Mouse (Mus musculus) cerebellum, adult 11-12 months (tissue): ENCODE measurements at regions not wholly inside any gene's neighbourhood (a gene's known extent, or its start where the extent isn't known, plus 50 kb on each side); places are given as distances from the start of the nearest gene placed in this dataset.

ENCODE experiments used
- DNase-seq: peaks from one replicate; pipeline ENCODE4 v3.0.0; 2022

GRCm38 (mm10) chr12:12547477-12547876 is 285.5 kb downstream of the Fam49a start:
- no peak for DNase-seq

- DNase-seq: no peak
Observed at GRCm38 (mm10) chr12:12546372-12547031, 284.6 kb downstream of the Fam49a start.

DNA sequence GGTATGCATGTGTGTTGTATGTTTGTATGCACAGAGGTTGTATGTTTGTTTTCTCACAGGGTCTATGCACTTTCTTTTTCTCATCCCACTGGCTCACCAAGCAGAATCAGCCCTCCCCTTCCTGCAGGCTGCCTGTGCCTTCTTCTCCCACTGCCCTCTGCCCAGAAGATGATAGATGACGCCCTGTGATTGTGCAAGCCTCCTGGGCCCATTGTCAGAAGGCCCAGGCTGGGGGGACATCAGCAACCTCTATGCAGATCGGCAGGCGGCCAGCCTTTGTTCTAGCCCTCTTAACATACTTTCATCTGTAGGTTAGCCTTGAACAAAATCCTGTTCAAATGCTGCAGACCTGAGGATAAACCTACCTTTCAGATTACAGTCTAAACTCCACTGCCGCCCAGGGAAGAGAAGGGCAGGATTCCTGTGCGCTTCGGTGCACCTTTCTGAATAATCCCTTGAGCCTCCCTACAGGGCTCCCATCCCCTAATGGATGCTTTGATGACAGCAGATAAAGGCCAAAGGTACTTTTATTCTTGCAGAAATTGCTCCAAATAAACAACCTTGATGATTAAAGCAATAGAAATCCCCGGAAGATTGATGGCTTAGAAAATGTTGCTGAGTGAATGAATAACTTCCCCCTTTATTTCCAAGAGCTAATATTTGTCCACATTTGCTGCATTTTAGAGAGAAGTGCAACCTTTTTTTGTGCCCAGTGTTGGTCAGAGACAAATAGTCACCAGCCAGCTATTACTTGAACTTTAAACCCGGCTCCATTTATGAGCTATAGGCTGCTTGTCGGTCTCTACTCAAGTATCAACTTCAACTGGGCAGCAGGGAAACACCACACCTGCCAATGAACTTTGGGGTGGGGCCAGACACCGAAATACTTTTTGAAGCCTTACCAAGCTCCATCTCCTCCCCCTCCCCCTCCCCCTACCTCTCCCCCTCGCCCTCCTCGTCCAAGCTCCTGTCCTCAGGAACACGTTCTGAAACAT is 279.4 kb downstream of the Fam49a start:
- DNase-seq: no peak

DNA sequence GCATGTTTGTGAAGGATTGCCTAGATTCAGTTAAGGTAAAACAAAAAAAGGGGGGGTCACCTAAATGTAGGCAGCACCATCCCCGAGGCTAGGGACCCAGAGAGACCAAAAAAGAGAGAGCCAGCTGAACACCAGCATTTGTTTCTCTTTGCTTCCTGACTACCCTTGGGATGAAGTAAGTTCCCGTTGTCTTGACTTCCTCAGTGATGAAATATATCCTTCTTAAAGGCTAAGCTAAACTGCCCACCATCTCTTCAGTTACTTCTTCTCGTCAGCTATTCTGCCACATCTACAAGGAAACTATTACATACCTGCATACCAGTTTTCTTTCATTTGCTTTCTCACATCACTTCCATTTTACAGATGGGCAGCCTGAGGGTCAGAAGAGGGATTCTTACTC is 277.4 kb downstream of the Fam49a start:
- DNase-seq: no peak

DNA sequence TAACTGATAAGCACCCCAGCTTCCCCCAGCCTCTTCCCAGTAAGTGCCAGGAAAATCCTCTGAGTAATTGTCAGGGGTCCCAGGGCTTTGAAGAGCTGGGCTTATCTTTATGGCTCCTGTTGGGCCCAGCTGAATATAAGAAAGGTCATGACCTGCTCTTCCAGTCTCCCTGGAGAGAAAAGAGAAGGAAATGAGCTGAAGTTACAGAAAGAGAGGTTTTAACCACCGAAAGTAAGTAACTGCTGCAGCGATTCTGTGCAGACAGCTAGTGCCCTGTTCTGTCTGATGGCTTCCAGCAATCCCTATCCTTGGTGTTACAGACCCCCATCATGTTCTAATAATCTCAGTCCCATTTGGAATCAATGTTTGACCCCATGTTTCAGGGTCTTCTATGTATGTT is 272.8 kb downstream of the Fam49a start:
- no peak for DNase-seq

GRCm38 (mm10) chr12:12530796-12531195 is 268.9 kb downstream of the Fam49a start:
- DNase-seq: no peak

GRCm38 (mm10) chr12:12529541-12529940 is 267.6 kb downstream of the Fam49a start:
- DNase-seq: no peak

- no peak for DNase-seq
Observed at GRCm38 (mm10) chr12:12528478-12528981, 266.6 kb downstream of the Fam49a start.

- DNase-seq: no peak
Observed at GRCm38 (mm10) chr12:12527766-12528477, 266.0 kb downstream of the Fam49a start.

DNA sequence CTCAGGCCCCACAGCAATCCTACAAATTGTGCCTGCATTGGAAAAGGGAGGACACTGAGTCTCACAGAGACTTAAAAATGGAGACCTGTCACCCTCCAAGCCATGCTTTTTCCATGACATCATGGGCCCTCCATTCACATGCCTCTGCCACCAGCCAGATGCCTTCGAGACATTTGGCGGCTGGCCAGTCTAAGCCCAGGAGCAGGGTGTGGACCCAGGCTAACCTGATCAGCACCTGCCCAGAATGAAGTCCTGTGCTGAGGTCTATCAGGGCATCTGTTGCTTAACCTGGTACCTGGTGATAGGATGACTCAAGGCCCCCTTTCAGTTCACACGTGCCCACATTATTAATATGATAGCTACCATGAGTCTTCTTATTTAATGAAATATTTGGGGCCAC is 265.4 kb downstream of the Fam49a start:
- no peak for DNase-seq

- no peak for DNase-seq
Observed at GRCm38 (mm10) chr12:12520311-12520852, 258.4 kb downstream of the Fam49a start.

DNA sequence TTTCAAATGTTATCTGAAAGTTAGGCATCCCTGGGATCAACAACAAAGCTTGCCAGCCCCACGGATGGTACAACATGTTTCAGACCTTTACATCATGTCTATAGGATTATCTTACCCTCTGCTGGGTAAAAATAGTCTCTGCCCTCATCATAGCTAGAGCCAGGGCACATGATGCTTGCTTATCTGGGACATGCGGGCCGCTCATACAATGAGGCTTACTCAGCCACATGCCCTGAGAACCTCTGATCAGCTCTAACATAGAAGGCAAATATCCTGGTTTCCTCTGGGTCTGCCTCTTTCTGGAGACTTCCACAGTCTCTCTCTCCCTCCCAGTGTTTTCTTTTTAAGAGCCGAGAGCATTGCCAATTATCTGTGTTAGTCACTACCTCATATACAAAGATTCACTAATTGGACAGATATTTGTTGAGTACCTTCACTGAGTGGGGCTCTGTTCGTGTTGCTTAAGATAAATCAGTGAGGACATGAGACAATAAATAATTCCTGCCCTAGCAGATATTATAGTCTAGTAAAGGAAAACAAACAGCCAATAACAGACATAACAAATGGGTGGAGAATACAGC is 256.6 kb downstream of the Fam49a start:
- DNase-seq: no peak

DNA sequence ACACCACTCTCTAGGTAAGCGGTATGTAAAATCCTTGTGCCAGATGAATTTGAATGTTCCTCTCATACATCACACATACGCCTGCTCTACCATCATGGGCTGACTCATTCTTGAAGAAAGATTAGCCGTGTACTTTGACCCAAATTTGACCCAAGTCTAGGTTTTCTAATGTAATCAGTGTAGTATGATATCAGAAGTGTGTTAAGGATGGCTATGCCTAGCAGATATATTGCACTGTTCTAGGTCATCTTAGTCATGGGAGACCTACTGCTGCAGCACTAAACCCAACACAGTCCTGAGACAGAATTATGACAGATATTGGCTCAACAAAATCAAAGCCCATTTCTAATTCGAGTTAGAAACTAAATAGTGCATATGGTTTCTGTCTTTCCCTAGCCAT is 255.1 kb downstream of the Fam49a start:
- no peak for DNase-seq

DNA sequence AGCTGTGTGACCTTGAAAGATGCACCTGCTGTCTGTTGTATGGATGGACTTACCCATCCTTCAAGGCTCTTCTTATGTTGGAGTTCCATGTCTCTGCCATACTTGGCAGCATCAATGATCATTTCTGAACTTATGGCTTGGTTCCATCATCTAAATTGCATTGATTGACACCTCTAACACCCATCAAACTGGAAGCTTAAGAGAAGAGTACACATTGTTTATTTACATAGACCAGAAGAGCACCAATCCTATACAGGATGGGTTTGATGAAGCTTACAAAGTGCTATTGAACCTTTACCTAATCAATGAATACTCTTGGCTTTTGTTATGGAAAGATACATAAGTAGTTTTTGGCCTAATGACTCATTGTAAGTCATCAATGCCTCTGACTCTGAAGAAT is 248.8 kb downstream of the Fam49a start:
- no peak for DNase-seq

GRCm38 (mm10) chr12:12509164-12509937 is 247.4 kb downstream of the Fam49a start:
- no peak for DNase-seq

GRCm38 (mm10) chr12:12508487-12509125 is 246.7 kb downstream of the Fam49a start:
- no peak for DNase-seq

DNA sequence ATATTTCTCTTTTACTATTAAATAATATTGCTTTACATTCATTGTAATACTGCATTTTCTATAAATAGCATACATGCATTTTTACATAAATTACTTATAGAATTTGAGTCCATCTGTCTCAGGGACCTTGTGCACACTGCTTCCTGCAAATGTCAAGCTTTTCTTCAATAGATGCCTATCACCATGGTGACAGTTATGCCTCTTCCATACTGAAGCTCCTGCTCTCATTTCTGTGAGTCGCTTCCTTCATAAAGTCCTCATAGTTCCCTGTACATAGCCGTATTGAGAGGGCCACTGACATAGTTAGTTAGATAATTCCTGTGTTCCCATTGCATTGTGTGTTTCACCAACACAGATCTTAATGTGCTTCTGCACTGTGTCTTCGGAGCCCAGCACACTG is 244.7 kb downstream of the Fam49a start:
- DNase-seq: no peak

GRCm38 (mm10) chr12:12505590-12505989 is 243.7 kb downstream of the Fam49a start:
- no peak for DNase-seq

- DNase-seq: no peak
Observed at GRCm38 (mm10) chr12:12499903-12500302, 238.0 kb downstream of the Fam49a start.

GRCm38 (mm10) chr12:12498621-12499020 is 236.7 kb downstream of the Fam49a start:
- DNase-seq: no peak

DNA sequence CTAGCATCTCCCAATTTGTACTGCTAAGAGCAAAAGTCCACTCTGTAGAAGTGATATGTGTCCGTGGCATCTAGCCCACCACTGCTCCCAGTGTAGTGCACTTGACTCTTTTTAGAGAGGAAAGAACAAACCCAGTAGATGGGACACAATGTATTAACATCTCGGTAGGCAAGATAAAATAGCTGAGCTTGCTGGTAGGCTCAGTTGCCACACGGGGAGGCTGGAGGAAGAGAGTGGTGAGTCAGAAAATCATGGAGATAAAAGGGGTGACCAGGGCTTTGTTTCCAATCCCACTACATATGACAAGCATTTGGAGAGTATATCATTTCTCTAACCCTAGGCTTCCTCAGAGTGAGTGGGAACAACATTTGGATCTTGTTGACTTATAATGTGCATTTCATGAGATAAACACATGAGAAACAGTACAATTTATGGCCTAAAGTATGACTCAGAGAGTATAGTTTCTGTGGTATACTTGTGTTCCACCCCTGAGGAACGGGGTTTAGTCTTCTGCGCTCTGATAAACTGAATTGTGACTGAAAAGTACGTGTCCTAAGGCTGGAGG is 235.4 kb downstream of the Fam49a start:
- DNase-seq: no peak
